Mouse (Mus musculus) cerebral cortex, adult 2 months (tissue): ENCODE data around the gene Clip3.

ENCODE experiments used
- WGBS: fragments of 180-500 bp; shearing (Covaris S2); methylation state at CpG from one replicate; pipeline ENCODE4 v1.1.7; 2018; 5-methylcytosine and 5-hydroxymethylcytosine counted together

Clip3 gene

GRCm38 (mm10) chr7:30291215-30292131 lies at the start of gene Clip3:
TSS of gene Clip3 (plus strand) at chr7:30291728.
- WGBS = 9% methylated on average over 35 of the region's 35 CpGs

- 84% methylated on average over 12 of the region's 12 CpGs for WGBS
These were observed 39.3 kb upstream of the Clip3 start for GRCm38 (mm10) chr7:30251956-30252954.

- 84% methylated on average over 2 of the region's 2 CpGs for WGBS
These were observed 26.5 kb upstream of the Clip3 start for GRCm38 (mm10) chr7:30265041-30265440.

- 96% methylated on average over 5 of the region's 5 CpGs for WGBS
These were observed 26.0 kb upstream of the Clip3 start for GRCm38 (mm10) chr7:30265531-30265930.

- WGBS = 95% methylated on average over 7 of the region's 7 CpGs
These were observed 25.6 kb upstream of the Clip3 start for GRCm38 (mm10) chr7:30265935-30266334.

- WGBS = 93% methylated on average over 3 of the region's 3 CpGs
These were observed 24.7 kb upstream of the Clip3 start for GRCm38 (mm10) chr7:30266780-30267179.

GRCm38 (mm10) chr7:30269641-30270040 lies 21.9 kb upstream of the Clip3 start:
- WGBS = 81% methylated on average over 4 of the region's 4 CpGs

DNA sequence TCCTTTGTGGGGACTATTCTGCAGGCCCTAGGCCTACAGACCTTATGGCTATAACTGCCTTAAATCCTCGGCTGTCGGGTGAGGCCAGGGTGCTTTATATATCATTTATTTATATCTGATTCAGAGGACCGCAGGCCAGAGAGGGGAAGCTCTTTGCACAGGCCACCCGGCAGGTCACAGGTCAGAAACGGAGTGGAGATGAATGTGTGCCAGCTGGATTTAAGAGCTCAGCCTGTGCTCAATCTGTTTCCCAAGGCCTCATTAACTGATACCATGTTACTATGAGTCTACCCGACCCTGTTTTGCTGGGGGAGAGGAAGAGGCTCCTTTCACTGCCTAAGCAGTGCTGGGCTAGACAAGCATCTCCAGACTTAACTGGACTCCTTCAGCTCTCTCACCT lies 17.1 kb upstream of the Clip3 start:
- 89% methylated on average over 6 of the region's 6 CpGs for WGBS

DNA sequence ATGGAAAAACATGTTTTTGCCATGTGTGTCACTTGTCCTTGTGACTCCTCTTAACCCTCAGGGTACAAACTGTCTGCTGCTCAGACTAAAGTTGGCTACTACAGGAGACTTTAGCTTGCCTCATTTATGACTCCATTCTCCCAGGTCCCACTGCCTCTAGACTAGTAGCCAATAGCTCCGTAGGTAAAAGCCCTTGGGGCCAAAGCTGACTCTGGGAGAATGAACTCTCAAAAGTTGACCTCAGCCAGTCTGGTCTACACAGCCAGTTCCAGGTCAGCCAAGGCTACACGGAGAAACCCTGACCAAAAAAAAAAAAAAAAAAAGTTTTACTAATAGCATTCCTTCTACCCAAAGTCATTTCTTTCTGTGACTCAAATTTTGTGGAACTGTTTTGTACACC lies 12.6 kb upstream of the Clip3 start:
- WGBS = 46% methylated on average over 2 of the region's 2 CpGs

DNA sequence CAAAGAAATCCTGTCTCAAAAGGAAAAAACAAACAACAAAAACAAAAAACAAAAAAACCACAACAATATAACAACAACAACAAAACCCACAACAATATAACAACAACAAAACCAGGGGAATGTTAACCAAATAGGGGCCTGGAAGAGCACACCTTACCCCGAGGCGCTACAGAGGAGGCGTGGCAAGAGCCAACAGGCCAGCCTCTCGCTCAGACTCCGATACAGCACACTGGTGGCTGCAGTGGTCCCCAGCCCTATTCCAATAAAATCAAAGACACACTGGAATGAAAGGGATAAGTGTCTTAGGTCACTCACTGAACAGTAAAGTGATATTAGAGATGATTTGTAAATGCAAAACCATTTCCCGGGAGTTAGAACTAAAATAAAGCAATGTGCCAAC lies 12.0 kb upstream of the Clip3 start:
- WGBS = 8% methylated on average over 6 of the region's 6 CpGs

GRCm38 (mm10) chr7:30279951-30280669 lies 11.4 kb upstream of the Clip3 start, which contains the start of the genes Thap8 and Wdr62:
TSS of gene Thap8 (plus strand) at chr7:30280094.
TSS of gene Wdr62 (minus strand) at chr7:30280419.
- under 1% methylated on average over 48 of the region's 49 CpGs for WGBS

GRCm38 (mm10) chr7:30280670-30281138 lies 10.8 kb upstream of the Clip3 start:
- under 1% methylated on average over 20 of the region's 20 CpGs for WGBS

DNA sequence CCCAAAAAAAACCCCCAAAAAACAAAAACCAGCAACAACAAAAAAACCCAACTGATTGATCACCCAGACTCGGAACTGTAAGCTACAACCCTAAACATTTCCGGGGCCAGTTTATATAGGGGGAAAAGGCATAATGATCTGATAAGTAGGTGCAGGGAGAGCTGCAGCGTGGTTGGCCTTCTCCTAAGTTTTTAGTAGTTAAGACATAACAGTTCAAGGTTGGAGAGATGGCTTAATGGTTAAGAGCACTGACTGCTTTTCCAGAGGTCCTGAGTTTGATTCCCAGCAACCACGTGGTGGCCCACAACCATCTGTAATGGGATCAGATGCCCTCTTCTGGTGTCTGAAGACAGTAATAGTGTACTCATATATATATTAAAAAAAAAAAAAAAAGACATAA lies 10.0 kb upstream of the Clip3 start:
- 80% methylated on average over 4 of the region's 4 CpGs for WGBS

DNA sequence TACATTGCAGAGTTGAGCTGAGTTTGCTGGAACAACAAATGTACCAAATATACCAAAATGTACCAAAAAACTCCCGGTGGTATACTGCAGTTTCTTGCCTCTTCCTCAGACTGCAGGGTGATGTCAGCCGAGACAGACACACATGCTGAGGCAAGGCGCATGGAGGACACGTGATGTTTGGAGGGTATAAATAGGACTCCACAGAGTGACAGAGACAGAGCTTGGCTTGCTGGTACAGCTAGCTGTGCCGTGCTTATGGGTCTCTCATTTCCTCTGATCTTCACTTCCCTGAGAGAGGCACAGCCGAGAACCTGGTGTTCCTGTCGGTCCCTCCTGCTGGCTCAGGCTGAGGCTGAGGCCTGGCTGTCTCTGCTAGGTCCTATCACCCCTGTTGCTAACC lies 8.8 kb upstream of the Clip3 start:
- 52% methylated on average over 7 of the region's 7 CpGs for WGBS

- WGBS = 57% methylated on average over 8 of the region's 8 CpGs
These were observed 4.7 kb upstream of the Clip3 start for GRCm38 (mm10) chr7:30286701-30287410.

GRCm38 (mm10) chr7:30288046-30288445 lies 3.5 kb upstream of the Clip3 start:
- WGBS = 71% methylated on average over 6 of the region's 6 CpGs

DNA sequence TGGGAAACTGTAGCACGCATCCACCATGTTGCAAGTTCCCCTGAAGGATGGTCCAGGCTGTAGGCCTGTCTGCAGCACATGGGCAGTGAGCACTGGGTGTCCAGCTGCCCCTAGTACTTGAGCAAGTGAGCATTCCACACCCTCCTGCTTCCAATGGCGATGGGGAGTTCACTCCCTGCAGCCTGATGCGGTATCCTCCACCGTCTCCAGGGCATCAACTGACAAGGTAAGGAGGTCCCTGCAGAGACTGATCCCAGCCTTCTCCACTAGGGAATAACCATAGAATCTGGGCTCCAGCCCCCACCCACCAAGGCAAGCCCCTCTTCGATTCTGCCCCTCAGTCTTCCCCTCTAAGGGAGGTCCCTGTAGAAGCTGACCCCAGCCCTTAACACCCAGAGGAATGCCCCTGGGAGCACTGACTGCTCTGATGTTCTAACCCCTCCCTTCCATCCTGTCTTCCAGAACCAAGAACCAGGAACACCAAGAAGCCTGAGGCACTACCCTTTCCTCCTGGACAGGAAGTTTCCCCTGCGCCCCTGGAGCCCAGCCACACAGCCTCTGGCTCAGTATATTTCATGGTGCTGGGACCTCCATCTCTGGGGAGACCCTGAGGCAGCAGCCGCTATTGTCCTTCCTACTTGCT lies 2.3 kb upstream of the Clip3 start:
- whole genome bisulfite sequencing = 71% methylated on average over 7 of the region's 7 CpGs

DNA sequence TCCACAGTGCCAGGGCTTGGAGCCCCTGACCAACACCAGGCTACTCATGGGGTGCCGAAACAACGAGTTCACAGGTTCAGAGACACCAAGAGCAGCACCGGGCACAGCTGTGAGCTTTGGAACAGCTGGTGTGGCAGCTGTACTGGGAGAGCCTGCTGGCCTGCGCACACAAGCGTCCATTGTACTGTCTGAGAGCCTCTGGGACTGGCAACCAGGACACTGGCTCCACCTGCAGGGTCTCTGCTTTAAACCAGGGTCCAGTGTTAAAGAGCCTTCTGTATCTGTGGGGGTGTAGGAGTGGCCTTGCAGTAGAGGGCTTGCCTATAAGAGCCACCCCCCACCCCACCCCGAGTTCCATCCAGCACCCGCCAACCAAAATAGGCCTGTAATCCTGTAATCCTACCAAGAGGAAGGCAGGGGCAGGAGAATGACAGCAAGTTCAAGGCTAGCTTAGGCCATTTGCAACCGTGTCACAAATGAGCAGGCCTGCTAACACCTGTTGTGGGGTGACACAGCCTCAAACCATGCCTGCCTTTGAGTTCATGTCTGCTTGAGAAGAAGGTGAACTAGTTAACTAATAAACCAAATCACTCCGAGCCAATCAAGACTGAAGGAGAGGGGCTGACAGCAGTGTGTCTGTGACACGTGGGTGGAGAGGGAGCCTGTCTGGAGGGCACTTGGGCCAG lies 1.7 kb upstream of the Clip3 start:
- 61% methylated on average over 10 of the region's 10 CpGs for WGBS

DNA sequence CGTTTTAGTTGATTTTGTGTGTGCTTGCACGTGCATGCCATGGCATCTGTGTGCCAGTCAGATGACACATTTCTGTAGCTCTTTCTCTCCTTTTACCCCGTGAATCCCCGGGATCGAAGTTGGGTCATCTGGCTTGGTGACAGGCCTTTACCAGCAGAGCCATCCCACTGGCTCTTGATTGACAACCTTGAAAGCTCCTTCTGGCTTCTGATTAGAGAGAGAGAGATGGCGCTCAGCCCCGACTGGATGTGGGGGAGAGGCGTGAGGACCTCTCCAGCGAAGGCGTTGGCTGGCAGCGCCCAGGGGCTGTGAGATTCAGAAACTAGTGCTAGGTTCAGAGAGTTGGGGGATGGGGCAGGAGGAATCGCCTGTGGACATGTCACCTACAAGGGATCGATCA lies 2.3 kb downstream of the Clip3 start:
- 23% methylated on average over 13 of the region's 13 CpGs for WGBS

DNA sequence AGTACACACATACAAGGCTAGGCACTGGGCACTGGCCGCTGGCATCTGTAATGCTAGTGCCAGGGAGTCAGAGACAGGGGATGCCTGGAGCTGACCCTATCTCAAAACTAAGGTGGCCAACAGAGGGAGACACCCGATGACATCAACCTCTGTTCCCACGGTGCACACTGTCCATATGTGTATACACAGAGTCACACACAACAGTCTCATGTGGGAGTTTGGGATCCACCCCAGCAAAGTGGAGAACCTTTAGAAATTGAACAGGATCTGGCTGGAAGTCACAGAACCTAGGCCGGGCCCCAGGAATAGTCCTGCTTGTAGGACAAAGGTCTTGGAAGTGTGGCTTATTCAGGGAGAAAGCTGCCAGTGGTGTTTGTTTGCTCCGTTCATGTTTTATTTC lies 2.8 kb downstream of the Clip3 start:
- WGBS = 42% methylated on average over 5 of the region's 5 CpGs
